Mouse (Mus musculus): ENCODE measurements at regions not wholly inside any gene's neighbourhood (a gene's known extent, or its start where the extent isn't known, plus 50 kb on each side); places are given as distances from the start of the nearest gene placed in this dataset.

DNA sequence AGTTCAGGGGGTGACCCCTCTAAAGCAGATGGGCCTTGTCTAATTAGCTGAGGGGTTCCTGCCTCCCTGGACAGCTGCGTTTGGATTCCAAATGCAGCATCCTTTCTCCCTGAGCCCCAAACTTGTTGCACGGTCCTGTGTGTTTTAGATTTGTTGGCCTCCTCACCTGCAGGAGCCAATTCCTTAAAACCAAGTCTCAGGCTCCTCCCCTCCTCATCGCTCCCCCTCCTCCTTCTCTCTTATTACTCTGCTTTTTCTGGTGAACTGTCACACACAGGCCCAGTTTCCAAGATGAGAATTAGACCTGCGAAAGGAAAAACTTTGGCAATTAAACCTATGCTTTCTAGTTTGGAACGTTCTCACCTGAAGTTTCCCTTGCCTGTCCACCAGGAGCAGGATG is 106.3 kb downstream of the Ppp4r2 start:
- Histone ChIP-seq H3K4me1 (ENCODE audit: control insufficient read depth, insufficient read depth, low read length) (no peaks in the 10 kb centered on the region), H3K9me3 (replicated peaks; ENCODE audit: control insufficient read depth, low read length) (no peaks in the 10 kb centered on the region), H3K36me3 (ENCODE audit: control insufficient read depth, insufficient read depth, low read length) (no peaks in the 10 kb centered on the region), H3K4me2 (ENCODE audit: low read depth, low read length) (no peak overlapping the region), H3K4me3 (replicated peaks; ENCODE audit: low read length) (no peak overlapping the region), H3K27me3 (ENCODE audit: control insufficient read depth, insufficient read depth, low read length) (no peaks in the 10 kb centered on the region), H3K9ac (ENCODE audit: low read length) (no peak overlapping the region), H3K27ac (ENCODE audit: low read length) (no peak overlapping the region)
- 79% methylated on average over 5 of the region's 5 CpGs for WGBS
- ATAC-seq (ENCODE audit: insufficient read depth, low FRiP score), result no peak

DNA sequence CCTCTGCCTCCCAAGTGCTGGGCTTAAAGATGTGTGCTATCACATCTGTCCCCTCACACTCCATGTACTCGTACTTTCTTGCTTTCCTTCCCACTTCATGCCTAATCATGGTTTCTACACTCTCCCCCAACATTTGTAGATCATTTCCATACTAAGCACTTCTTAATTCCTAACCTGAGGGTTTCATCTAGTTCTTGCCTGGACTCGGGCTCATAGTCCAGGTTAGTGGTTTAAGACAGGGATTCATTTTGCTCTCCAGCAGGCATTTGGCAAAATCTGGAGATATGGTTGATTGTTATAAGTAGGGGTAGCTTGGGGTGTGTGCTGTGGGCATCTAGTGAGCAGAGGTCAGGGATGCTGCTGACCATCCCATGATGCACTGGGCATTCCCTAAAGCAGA is 108.3 kb downstream of the Ppp4r2 start:
- Histone ChIP-seq H3K9me3 (replicated peaks; ENCODE audit: control insufficient read depth, low read length) (no peaks in the 10 kb centered on the region), H3K9ac (ENCODE audit: low read length) (no peak overlapping the region), H3K27me3 (ENCODE audit: control insufficient read depth, insufficient read depth, low read length) (no peaks in the 10 kb centered on the region), H3K36me3 (ENCODE audit: control insufficient read depth, insufficient read depth, low read length) (no peaks in the 10 kb centered on the region), H3K27ac (ENCODE audit: low read length) (no peak overlapping the region), H3K4me1 (ENCODE audit: control insufficient read depth, insufficient read depth, low read length) (no peaks in the 10 kb centered on the region), H3K4me3 (replicated peaks; ENCODE audit: low read length) (no peak overlapping the region), H3K4me2 (ENCODE audit: low read depth, low read length) (no peak overlapping the region)
- 92% methylated on average over 2 of the region's 2 CpGs for whole genome bisulfite sequencing
- no peak for ATAC-seq (ENCODE audit: insufficient read depth, low FRiP score)

DNA sequence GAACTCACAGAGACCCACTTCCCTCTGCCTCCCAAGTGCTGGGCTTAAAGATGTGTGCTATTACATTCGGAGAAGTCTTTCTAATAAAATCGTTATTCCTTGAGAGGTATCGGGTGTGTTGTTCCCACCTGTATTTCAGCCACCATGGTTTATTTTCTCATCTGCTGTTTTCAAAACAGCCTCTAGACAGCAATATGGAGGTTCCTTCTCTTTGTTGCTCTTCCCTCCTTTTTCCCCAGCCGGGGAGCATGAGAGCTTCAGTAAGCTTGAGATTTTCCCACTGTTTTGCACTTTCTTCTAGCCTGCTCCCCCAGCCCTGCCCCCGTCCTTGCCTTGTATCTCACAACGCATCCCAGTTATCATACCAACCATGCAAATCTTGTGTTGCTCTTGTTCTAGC is 109.5 kb downstream of the Ppp4r2 start:
- ATAC-seq (ENCODE audit: insufficient read depth, low FRiP score), result no peak
- H3K27ac ChIP-seq (ENCODE audit: low read length), result no peak overlapping the region
- no peaks in the 10 kb centered on the region for H3K9me3 ChIP-seq (replicated peaks; ENCODE audit: control insufficient read depth, low read length)
- H3K4me3 ChIP-seq (replicated peaks; ENCODE audit: low read length), result no peak overlapping the region
- no peaks in the 10 kb centered on the region for H3K36me3 ChIP-seq (ENCODE audit: control insufficient read depth, insufficient read depth, low read length)
- H3K4me1 ChIP-seq (ENCODE audit: control insufficient read depth, insufficient read depth, low read length), result no peaks in the 10 kb centered on the region
- 91% methylated on average over 6 of the region's 6 CpGs for WGBS
- H3K27me3 ChIP-seq (ENCODE audit: control insufficient read depth, insufficient read depth, low read length), result no peaks in the 10 kb centered on the region
- H3K4me2 ChIP-seq (ENCODE audit: low read depth, low read length), result no peak overlapping the region
- no peak overlapping the region for H3K9ac ChIP-seq (ENCODE audit: low read length)

DNA sequence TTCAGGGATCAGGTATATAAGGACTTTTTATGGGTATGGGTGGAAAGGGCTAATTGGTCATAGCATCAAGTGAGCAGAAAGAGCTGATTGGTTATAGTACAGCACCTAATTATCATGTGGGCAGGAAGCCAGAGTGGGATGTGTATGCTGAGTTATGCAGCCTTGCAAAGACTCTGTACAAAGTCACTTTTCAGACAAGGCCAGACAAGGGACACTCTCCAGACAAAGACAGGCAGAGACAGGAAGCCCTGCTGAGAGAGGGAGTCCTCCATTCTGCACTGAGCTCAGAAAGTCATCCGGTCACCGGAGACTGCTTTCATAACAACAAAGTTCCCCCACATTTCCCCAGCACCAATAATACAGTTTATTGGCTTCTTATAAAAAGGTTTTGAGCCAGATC is 112.4 kb downstream of the Ppp4r2 start:
- 73% methylated on average over 2 of the region's 2 CpGs for whole genome bisulfite sequencing
- Histone ChIP-seq H3K4me1 (ENCODE audit: control insufficient read depth, insufficient read depth, low read length) (no peaks in the 10 kb centered on the region), H3K4me3 (replicated peaks; ENCODE audit: low read length) (no peak overlapping the region), H3K9ac (ENCODE audit: low read length) (no peak overlapping the region), H3K36me3 (ENCODE audit: control insufficient read depth, insufficient read depth, low read length) (no peaks in the 10 kb centered on the region), H3K27me3 (ENCODE audit: control insufficient read depth, insufficient read depth, low read length) (no peaks in the 10 kb centered on the region), H3K9me3 (replicated peaks; ENCODE audit: control insufficient read depth, low read length) (no peaks in the 10 kb centered on the region), H3K4me2 (ENCODE audit: low read depth, low read length) (no peak overlapping the region), H3K27ac (ENCODE audit: low read length) (no peak overlapping the region)
- ATAC-seq (ENCODE audit: insufficient read depth, low FRiP score), result no peak

DNA sequence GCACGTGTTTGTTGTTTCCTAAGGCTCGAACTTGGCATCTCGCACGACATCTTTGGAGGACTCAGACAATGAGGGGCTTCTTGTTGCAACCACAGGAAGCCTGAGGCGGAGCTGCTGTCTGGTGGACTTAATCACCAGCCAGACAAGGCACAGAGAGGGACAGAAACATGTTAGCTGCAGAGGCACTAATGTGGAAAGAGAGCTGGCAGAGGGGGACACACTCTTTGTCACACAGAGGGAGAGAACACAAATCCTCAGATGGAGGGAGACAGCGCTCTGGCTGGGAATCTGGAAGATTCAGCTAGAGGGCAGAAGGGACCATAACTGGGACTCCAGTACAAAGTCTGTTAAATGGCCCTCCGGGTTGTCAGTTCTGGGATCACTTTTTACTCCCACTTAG is 114.9 kb downstream of the Ppp4r2 start:
- WGBS, result 67% methylated on average over 7 of the region's 7 CpGs
- no peak overlapping the region for H3K27ac ChIP-seq (ENCODE audit: low read length)
- no peak for ATAC-seq (ENCODE audit: insufficient read depth, low FRiP score)

DNA sequence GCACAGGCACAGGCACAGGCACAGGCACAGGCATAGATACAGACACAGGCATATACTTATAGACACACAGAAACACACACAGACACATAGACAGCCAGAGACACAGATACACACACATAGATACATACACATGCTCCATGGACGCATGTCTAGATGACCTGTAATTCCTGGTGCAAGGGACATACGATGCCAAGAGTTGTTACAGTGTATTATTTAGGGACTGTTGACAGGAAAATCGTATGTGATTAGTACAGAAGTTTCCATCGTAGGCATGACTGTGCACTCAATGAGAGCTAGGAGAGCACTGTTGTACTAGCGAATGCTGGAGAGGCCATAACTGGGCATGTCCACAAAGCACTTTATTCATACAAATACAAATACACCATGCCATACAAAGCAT is 118.2 kb downstream of the Ppp4r2 start:
- H3K27me3 ChIP-seq (ENCODE audit: control insufficient read depth, insufficient read depth, low read length), result no peaks in the 10 kb centered on the region
- no peaks in the 10 kb centered on the region for H3K36me3 ChIP-seq (ENCODE audit: control insufficient read depth, insufficient read depth, low read length)
- no peaks in the 10 kb centered on the region for H3K9me3 ChIP-seq (replicated peaks; ENCODE audit: control insufficient read depth, low read length)
- H3K4me2 ChIP-seq (ENCODE audit: low read depth, low read length), result no peak overlapping the region
- no peak for ATAC-seq (ENCODE audit: insufficient read depth, low FRiP score)
- H3K9ac ChIP-seq (ENCODE audit: low read length), result no peak overlapping the region
- no peak overlapping the region for H3K27ac ChIP-seq (ENCODE audit: low read length)
- no peaks in the 10 kb centered on the region for H3K4me1 ChIP-seq (ENCODE audit: control insufficient read depth, insufficient read depth, low read length)
- H3K4me3 ChIP-seq (replicated peaks; ENCODE audit: low read length), result no peak overlapping the region
- WGBS, result 86% methylated on average over 5 of the region's 5 CpGs

More for the DNA sequence above, 114.9 kb downstream of the Ppp4r2 start:
- no peaks in the 10 kb centered on the region for H3K27me3 ChIP-seq (ENCODE audit: control insufficient read depth, insufficient read depth, low read length)
- H3K4me1 ChIP-seq (ENCODE audit: control insufficient read depth, insufficient read depth, low read length), result no peaks in the 10 kb centered on the region
- H3K9ac ChIP-seq (ENCODE audit: low read length), result no peak overlapping the region
- no peaks in the 10 kb centered on the region for H3K9me3 ChIP-seq (replicated peaks; ENCODE audit: control insufficient read depth, low read length)
- H3K4me2 ChIP-seq (ENCODE audit: low read depth, low read length), result no peak overlapping the region
- H3K4me3 ChIP-seq (replicated peaks; ENCODE audit: low read length), result no peak overlapping the region
- no peaks in the 10 kb centered on the region for H3K36me3 ChIP-seq (ENCODE audit: control insufficient read depth, insufficient read depth, low read length)

DNA sequence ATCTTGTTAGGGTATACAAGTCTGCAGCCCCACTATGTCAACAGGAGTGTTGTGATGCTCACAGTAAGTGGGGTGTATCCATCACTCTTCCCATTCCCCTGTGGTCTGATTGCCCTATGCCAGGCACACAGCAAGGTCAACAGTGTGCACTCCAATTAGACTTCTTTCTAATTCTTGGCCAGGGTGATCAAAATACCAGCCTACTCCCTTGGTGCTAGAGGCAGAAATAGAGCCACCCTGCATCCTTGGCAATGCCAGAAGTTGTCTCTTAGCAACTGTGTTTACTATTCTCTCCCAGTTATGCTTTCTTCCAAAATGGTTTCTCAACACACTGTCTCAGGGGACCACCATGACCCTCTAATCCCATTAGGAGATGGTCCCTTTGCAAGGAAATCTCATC is 119.0 kb downstream of the Ppp4r2 start:
- no peak overlapping the region for H3K9ac ChIP-seq (ENCODE audit: low read length)
- H3K4me2 ChIP-seq (ENCODE audit: low read depth, low read length), result no peak overlapping the region
- no peak overlapping the region for H3K4me3 ChIP-seq (replicated peaks; ENCODE audit: low read length)
- no peaks in the 10 kb centered on the region for H3K4me1 ChIP-seq (ENCODE audit: control insufficient read depth, insufficient read depth, low read length)
- H3K36me3 ChIP-seq (ENCODE audit: control insufficient read depth, insufficient read depth, low read length), result no peaks in the 10 kb centered on the region
- H3K9me3 ChIP-seq (replicated peaks; ENCODE audit: control insufficient read depth, low read length), result no peaks in the 10 kb centered on the region
- H3K27ac ChIP-seq (ENCODE audit: low read length), result no peak overlapping the region
- no peak for ATAC-seq (ENCODE audit: insufficient read depth, low FRiP score)
- no peaks in the 10 kb centered on the region for H3K27me3 ChIP-seq (ENCODE audit: control insufficient read depth, insufficient read depth, low read length)

DNA sequence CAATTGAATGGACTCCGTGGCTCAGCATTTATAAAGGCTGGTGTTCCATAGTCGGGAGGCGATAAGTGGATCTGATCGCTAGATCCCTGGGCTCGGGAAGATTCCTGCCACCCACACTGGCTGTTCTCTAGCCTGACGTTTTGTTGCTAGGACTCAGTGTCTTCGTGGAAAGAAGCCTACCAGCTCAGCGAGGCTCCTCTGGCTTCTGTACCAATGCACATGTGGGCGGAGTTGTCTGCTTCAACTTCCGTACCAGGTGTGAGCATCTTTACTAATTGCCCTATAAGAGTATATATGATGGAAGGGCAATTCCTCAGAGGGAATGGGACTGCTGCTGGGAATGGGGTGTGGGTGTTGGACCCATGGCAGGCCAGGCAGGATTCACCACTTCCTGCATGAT is 121.1 kb downstream of the Ppp4r2 start:
- ATAC-seq (ENCODE audit: insufficient read depth, low FRiP score), result no peak
- no peaks in the 10 kb centered on the region for H3K27me3 ChIP-seq (ENCODE audit: control insufficient read depth, insufficient read depth, low read length)
- H3K9me3 ChIP-seq (replicated peaks; ENCODE audit: control insufficient read depth, low read length), result no peaks in the 10 kb centered on the region
- WGBS, result 88% methylated on average over 10 of the region's 10 CpGs
- no peaks in the 10 kb centered on the region for H3K36me3 ChIP-seq (ENCODE audit: control insufficient read depth, insufficient read depth, low read length)
- H3K4me2 ChIP-seq (ENCODE audit: low read depth, low read length), result no peak overlapping the region
- no peaks in the 10 kb centered on the region for H3K4me1 ChIP-seq (ENCODE audit: control insufficient read depth, insufficient read depth, low read length)
- no peak overlapping the region for H3K9ac ChIP-seq (ENCODE audit: low read length)
- no peak overlapping the region for H3K4me3 ChIP-seq (replicated peaks; ENCODE audit: low read length)
- no peak overlapping the region for H3K27ac ChIP-seq (ENCODE audit: low read length)

DNA sequence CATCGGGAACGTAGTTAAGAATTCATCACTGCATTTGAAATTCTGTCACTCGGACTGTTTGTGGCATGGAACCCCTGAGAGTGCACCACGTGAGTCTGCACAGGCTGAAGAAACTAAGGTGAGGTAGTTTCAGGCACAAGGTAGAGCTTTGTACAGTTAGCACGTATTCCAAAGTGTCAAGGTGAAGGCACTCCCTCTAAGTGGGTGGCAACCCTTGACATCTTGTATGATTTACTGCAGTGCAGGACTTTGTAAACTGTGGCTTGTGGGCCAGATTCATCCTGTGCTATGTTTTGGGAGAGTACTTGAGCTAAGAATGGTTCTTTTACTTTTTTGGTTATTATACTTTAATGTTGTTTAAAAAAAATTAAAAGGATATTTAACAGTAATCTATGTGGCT is 133.1 kb downstream of the Ppp4r2 start:
- H3K4me2 ChIP-seq (ENCODE audit: low read depth, low read length), result no peak overlapping the region
- H3K4me3 ChIP-seq (replicated peaks; ENCODE audit: low read length), result no peak overlapping the region
- no peaks in the 10 kb centered on the region for H3K4me1 ChIP-seq (ENCODE audit: control insufficient read depth, insufficient read depth, low read length)
- WGBS, result 70% methylated on average over 5 of the region's 5 CpGs
- H3K9ac ChIP-seq (ENCODE audit: low read length), result no peak overlapping the region
- no peaks in the 10 kb centered on the region for H3K36me3 ChIP-seq (ENCODE audit: control insufficient read depth, insufficient read depth, low read length)
- ATAC-seq (ENCODE audit: insufficient read depth, low FRiP score), result no peak
- no peak overlapping the region for H3K27ac ChIP-seq (ENCODE audit: low read length)
- H3K9me3 ChIP-seq (replicated peaks; ENCODE audit: control insufficient read depth, low read length), result no peaks in the 10 kb centered on the region
- no peaks in the 10 kb centered on the region for H3K27me3 ChIP-seq (ENCODE audit: control insufficient read depth, insufficient read depth, low read length)

All from stomach, embryonic 16.5 days (tissue).